Mouse (Mus musculus): ENCODE results near the gene Scd3. TPM values are rescaled to one million over a fixed set of nuclear protein-coding genes. Genes with fewer than 3 reads are reported as not detected.

Scd3 gene
- polyA plus RNA-seq, 1 experiment = 0.13 TPM

DNA sequence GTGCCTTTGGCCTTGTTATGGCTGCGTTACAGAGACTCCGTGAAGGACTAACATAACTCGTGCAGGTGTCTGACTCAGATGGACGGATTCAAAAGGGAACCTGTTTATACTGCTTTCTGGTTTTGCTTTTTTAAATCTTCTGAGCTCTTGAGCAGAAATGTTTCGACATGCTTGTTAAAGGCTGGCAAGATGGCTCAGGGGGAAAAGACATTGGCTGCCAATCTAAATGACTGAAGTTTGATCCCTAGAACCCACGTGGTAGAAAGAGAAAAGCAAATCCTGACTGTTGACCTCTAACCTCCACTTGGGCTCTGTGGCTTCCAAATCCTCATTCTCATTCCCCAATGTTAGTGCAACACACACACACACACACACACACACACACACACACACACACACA is 4.6 kb upstream of the Scd3 start:
- H3K4me3 ChIP-seq (ENCODE audit: insufficient read depth, low read depth, low read length) = no peak overlapping the region
- no peak for DNase-seq
- TF ChIP-seq CTCF (conservative IDR thresholded peaks at IDR 0.05; ENCODE audit: insufficient read depth, insufficient read length, low read depth, low read length) (no peak), POLR2A (IDR thresholded peaks at IDR 0.05; ENCODE audit: low read depth, low read length) (no peak)
- no peaks in the 10 kb centered on the region for H3K4me1 ChIP-seq (ENCODE audit: control insufficient read depth, insufficient read depth, low read length)
- WGBS = 77% methylated on average over 6 of the region's 6 CpGs
- no peaks in the 10 kb centered on the region for H3K27me3 ChIP-seq (replicated peaks; ENCODE audit: control insufficient read depth, insufficient read depth, low read length)
- H3K27ac ChIP-seq (ENCODE audit: insufficient read depth, low read depth, low read length) = no peak overlapping the region
- H3K36me3 ChIP-seq (ENCODE audit: control insufficient read depth, insufficient read depth, low read length) = no peaks in the 10 kb centered on the region

DNA sequence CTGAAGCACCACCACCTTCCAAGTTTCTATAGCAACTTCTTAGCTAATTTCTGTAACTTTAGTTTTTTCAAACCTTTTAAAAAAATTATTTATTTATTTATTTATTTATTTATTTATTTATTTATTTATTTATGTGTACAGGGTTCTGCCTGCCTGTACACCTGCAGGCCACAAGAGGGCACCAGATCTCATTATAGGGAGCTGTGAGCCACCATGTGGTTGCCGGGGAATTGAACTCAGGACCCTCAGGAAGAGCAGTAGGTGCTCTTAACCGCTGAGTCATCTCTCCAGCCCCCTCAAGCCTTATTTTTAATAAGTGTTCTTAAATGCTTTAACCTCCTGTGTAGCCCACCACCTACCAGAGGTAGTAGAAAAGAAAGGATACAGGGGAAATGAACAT is 4.1 kb upstream of the Scd3 start:
- 74% methylated on average over 2 of the region's 2 CpGs for WGBS
- peak; percentile 10 for DNase-seq

DNA sequence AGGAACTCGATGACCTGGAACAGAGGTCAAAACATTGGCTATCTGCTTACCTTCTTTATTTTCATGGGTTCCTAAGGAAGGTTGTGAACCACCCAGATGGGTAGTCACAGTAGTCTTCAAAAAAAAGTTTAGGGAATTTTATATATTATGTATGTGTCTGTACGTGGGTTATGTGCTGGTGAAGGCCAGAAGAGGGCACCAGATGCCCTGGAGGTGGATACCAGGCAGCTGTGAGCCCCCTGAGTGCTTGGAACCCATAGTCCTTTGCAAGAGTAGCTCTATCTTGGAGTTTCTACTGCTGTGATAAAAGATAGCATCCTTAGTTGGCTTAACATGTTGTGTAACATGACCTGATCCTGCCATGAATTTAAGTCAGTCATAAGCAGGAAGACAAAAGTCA is 4.0 kb downstream of the Scd3 start:
- TF ChIP-seq POLR2A (IDR thresholded peaks at IDR 0.05; ENCODE audit: low read depth, low read length) (no peak), CTCF (conservative IDR thresholded peaks at IDR 0.05; ENCODE audit: insufficient read depth, insufficient read length, low read depth, low read length) (no peak)
- H3K36me3 ChIP-seq (ENCODE audit: control insufficient read depth, insufficient read depth, low read length) = no peaks in the 10 kb centered on the region
- 79% methylated on average over 2 of the region's 2 CpGs for WGBS
- H3K4me1 ChIP-seq (ENCODE audit: control insufficient read depth, insufficient read depth, low read length) = no peaks in the 10 kb centered on the region
- no peak overlapping the region for H3K27ac ChIP-seq (ENCODE audit: insufficient read depth, low read depth, low read length)
- no peaks in the 10 kb centered on the region for H3K27me3 ChIP-seq (replicated peaks; ENCODE audit: control insufficient read depth, insufficient read depth, low read length)
- DNase-seq = no peak
- no peak overlapping the region for H3K4me3 ChIP-seq (ENCODE audit: insufficient read depth, low read depth, low read length)

More for the DNA sequence above, 4.1 kb upstream of the Scd3 start:
- H3K27me3 ChIP-seq (replicated peaks; ENCODE audit: control insufficient read depth, insufficient read depth, low read length) = no peaks in the 10 kb centered on the region
- H3K4me3 ChIP-seq (ENCODE audit: insufficient read depth, low read depth, low read length) = no peak overlapping the region
- TF ChIP-seq CTCF (conservative IDR thresholded peaks at IDR 0.05; ENCODE audit: insufficient read depth, insufficient read length, low read depth, low read length) (peak; percentile 43), POLR2A (IDR thresholded peaks at IDR 0.05; ENCODE audit: low read depth, low read length) (no peak)
- H3K27ac ChIP-seq (ENCODE audit: insufficient read depth, low read depth, low read length) = no peak overlapping the region
- no peaks in the 10 kb centered on the region for H3K36me3 ChIP-seq (ENCODE audit: control insufficient read depth, insufficient read depth, low read length)
- H3K4me1 ChIP-seq (ENCODE audit: control insufficient read depth, insufficient read depth, low read length) = no peaks in the 10 kb centered on the region

DNA sequence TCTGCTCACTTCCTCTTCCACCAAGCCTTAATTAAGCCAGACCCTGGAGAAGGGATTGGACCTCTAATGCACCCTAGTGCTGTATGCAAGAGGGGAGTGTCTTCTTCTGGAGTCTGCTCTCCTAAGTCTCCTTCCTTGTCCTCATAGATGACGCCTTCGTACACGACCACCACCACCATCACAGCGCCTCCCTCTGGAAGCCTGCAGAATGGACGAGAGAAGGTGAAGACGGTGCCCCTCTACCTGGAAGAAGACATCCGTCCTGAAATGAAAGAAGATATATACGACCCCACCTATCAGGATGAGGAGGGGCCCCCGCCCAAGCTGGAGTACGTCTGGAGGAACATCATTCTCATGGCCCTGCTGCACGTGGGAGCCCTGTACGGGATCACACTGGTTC is 12.2 kb downstream of the Scd3 start:
- WGBS = 66% methylated on average over 12 of the region's 12 CpGs
- TF ChIP-seq CTCF (conservative IDR thresholded peaks at IDR 0.05; ENCODE audit: insufficient read depth, insufficient read length, low read depth, low read length) (no peak), POLR2A (IDR thresholded peaks at IDR 0.05; ENCODE audit: low read depth, low read length) (no peak)
- no peak overlapping the region for H3K4me3 ChIP-seq (ENCODE audit: insufficient read depth, low read depth, low read length)
- no peak overlapping the region for H3K27ac ChIP-seq (ENCODE audit: insufficient read depth, low read depth, low read length)
- no peaks in the 10 kb centered on the region for H3K4me1 ChIP-seq (ENCODE audit: control insufficient read depth, insufficient read depth, low read length)
- no peaks in the 10 kb centered on the region for H3K27me3 ChIP-seq (replicated peaks; ENCODE audit: control insufficient read depth, insufficient read depth, low read length)
- no peak for DNase-seq
- no peaks in the 10 kb centered on the region for H3K36me3 ChIP-seq (ENCODE audit: control insufficient read depth, insufficient read depth, low read length)

DNA sequence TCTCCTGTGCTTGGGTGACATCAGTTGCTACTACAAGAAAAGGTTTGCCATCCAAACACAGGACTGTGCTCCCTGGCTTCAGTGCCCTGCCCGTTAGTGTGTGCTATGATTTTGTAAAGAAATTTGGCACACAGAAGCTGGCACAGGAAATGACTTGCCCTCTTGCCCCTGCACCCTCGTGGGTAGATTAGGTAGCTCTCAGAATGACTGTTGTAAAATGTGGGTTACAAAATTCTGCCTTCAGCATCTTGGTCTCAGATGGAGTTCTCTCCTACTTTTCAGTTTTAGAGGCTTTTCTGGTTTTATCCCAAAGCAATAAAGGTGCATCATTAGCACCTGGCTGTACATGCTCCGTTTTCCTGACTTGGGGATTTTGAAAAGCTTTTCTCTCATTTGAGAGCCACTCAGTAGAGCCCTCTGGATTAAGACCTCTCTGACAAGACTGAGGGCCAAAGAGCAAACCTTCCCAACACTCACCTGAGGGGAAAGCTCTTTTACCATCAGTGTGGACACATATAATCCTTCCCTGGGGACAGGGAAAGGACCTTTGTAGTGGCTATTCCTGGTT is 15.0 kb downstream of the Scd3 start:
- WGBS = 44% methylated on average over 3 of the region's 3 CpGs
- H3K4me1 ChIP-seq (ENCODE audit: control insufficient read depth, insufficient read depth, low read length) = no peaks in the 10 kb centered on the region
- no peak for TF ChIP-seq CTCF (conservative IDR thresholded peaks at IDR 0.05; ENCODE audit: insufficient read depth, insufficient read length, low read depth, low read length)
- TF ChIP-seq POLR2A (IDR thresholded peaks at IDR 0.05; ENCODE audit: low read depth, low read length) = no peak
- H3K27ac ChIP-seq (ENCODE audit: insufficient read depth, low read depth, low read length) = no peak overlapping the region
- H3K27me3 ChIP-seq (replicated peaks; ENCODE audit: control insufficient read depth, insufficient read depth, low read length) = no peaks in the 10 kb centered on the region
- H3K36me3 ChIP-seq (ENCODE audit: control insufficient read depth, insufficient read depth, low read length) = no peaks in the 10 kb centered on the region
- no peak for DNase-seq
- no peak overlapping the region for H3K4me3 ChIP-seq (ENCODE audit: insufficient read depth, low read depth, low read length)

DNA sequence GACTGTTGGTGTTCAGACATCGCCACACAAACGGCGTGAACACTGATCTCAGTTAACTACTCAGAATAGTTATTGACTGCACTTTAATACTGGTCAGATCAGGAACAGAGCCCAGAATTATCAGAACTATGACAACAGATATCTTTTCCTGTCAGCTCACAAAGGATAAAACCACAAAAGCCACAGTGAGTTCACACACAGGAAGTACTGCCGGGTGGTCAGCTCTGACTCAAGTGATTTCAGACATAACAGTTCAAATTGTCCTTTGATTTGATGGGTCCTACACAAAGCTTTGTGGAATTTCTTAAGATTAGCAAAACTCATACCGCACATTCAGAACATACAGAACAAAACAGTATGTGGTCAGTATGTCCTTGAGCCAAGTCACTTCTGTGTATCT is 22.7 kb downstream of the Scd3 start:
- H3K27me3 ChIP-seq (replicated peaks; ENCODE audit: control insufficient read depth, insufficient read depth, low read length) = no peaks in the 10 kb centered on the region
- H3K4me1 ChIP-seq (ENCODE audit: control insufficient read depth, insufficient read depth, low read length) = no peaks in the 10 kb centered on the region
- 83% methylated on average over 5 of the region's 5 CpGs for WGBS

DNA sequence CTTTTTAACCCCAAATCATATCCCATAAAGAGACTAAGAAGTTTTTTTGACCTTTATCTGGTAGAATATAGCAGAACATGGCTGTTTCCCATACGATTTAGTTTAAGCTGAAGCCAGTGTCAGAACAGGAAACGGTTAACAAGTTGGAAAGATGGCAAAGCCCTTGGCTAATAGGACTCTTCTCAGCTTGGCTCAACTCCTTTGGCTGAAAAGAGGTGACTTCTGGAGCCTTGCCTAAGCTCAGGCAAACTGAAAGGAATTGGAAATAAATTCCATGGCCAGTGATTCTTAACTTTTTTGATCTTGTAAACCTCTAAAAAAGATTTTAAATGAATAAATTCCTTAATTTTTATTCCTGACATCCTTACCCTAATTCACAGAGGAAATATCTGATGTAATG is 26.7 kb downstream of the Scd3 start:
- no peaks in the 10 kb centered on the region for H3K4me1 ChIP-seq (ENCODE audit: control insufficient read depth, insufficient read depth, low read length)
- TF ChIP-seq POLR2A (IDR thresholded peaks at IDR 0.05; ENCODE audit: low read depth, low read length) (no peak), CTCF (conservative IDR thresholded peaks at IDR 0.05; ENCODE audit: insufficient read depth, insufficient read length, low read depth, low read length) (no peak)
- H3K36me3 ChIP-seq (ENCODE audit: control insufficient read depth, insufficient read depth, low read length) = no peaks in the 10 kb centered on the region
- 67% methylated on average over 2 of the region's 2 CpGs for WGBS
- no peak overlapping the region for H3K4me3 ChIP-seq (ENCODE audit: insufficient read depth, low read depth, low read length)
- no peak for DNase-seq
- H3K27ac ChIP-seq (ENCODE audit: insufficient read depth, low read depth, low read length) = no peak overlapping the region
- no peaks in the 10 kb centered on the region for H3K27me3 ChIP-seq (replicated peaks; ENCODE audit: control insufficient read depth, insufficient read depth, low read length)

More for the DNA sequence above, 22.7 kb downstream of the Scd3 start:
- Histone ChIP-seq H3K27ac (ENCODE audit: insufficient read depth, low read depth, low read length) (no peak overlapping the region), H3K36me3 (ENCODE audit: control insufficient read depth, insufficient read depth, low read length) (no peaks in the 10 kb centered on the region), H3K4me3 (ENCODE audit: insufficient read depth, low read depth, low read length) (no peak overlapping the region)
- DNase-seq = no peak
- TF ChIP-seq POLR2A (IDR thresholded peaks at IDR 0.05; ENCODE audit: low read depth, low read length) (no peak), CTCF (conservative IDR thresholded peaks at IDR 0.05; ENCODE audit: insufficient read depth, insufficient read length, low read depth, low read length) (no peak)

Measured in kidney, adult 2 months (tissue).